Mouse (Mus musculus): ENCODE data around the gene Abracl. TPM values are rescaled to one million over a fixed set of nuclear protein-coding genes. Genes with fewer than 3 reads are reported as not detected.

Gene Abracl
- total and polyA plus RNA-seq, 3 experiments = 13.9 to 27.0 (median 25.3) TPM

DNA sequence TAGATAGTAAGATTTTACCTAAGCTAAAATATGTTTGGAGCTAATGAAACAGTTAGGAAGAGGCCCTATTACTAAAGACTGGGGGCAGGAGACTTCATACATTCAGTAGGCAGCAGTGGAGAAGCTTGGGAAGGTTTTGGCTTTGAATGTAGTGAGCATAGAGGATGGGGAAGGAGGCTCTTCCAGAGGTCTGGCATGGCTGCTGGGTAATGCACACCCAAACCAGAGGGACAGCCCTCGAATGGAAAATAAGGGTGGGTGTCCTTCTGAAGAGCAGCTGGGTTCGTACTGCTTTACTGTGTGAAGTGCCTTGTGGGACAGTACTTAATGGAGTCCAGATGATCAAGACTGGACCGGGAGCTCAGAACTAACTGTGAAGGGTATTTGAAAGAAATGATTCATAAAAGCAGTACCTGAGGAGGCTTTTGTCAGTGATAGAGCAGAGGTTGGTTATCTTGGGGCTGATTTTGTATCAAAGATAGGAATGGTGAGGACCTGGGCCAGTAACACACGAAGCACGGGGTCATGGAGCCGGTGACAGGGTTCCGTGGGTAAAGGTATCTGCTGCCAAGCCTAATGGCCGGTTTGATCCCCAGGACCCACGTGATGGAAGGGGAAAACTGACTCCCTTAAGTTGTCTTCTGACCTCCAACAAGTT, 35.7 kb upstream of the Abracl start:
- Histone ChIP-seq H3K27ac (no peak overlapping the region), H3K36me3 (ENCODE audit: control insufficient read depth, insufficient read depth, low read length) (peaks cover 2% of the 10 kb centered on the region), H3K79me2 (replicated peaks; ENCODE audit: control insufficient read depth, insufficient read depth, low read length) (peaks cover 6% of the 10 kb centered on the region), H3K4me1 (ENCODE audit: control insufficient read depth, insufficient read depth, low read length) (peaks cover 5% of the 10 kb centered on the region), H3K4me3 (no peak overlapping the region), H3K27me3 (ENCODE audit: control insufficient read depth, insufficient read depth, low read length) (no peaks in the 10 kb centered on the region), H3K9ac (ENCODE audit: low read depth, low read length) (no peak overlapping the region)
- DNase-seq = no peak
- intact Hi-C loops (cut with DNase I) = loop anchor here (10.0 kb wide), 1 partner anchor 324 kb away; no protein-coding TSS in a partner anchor
- TF ChIP-seq POLR2A (IDR thresholded peaks at IDR 0.05; ENCODE audit: insufficient read depth, low read depth, low read length) = no peak
- TF ChIP-seq CTCF (IDR thresholded peaks at IDR 0.05) = no peak
- no peak for TF ChIP-seq EP300 (IDR thresholded peaks at IDR 0.05; ENCODE audit: insufficient read depth, low read depth, low read length)
- 89% methylated on average over 9 of the region's 9 CpGs for WGBS

DNA sequence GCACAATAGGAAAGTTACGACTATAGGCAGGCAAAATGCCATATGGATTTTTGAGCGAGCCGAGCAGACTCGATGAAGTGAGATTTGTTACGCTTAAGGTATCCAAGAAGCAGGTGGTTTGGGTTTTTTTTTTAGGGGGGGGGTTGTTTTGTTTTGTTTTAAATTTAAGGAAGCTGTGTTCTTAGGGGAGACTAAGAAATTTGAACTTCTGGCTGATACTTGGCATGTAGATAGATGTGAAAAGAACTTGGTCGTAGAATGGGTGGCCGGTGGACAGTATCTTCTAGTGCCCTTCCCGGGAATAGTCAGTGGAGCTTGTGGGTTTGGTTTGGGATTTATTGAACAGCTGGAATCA, 33.3 kb upstream of the Abracl start:
- TF ChIP-seq CTCF (IDR thresholded peaks at IDR 0.05) (no peak), POLR2A (IDR thresholded peaks at IDR 0.05; ENCODE audit: insufficient read depth, low read depth, low read length) (no peak), EP300 (IDR thresholded peaks at IDR 0.05; ENCODE audit: insufficient read depth, low read depth, low read length) (no peak)
- peak overlapping the region; percentile 94 for H3K4me3 ChIP-seq
- WGBS = under 1% methylated on average over 8 of the region's 8 CpGs
- H3K79me2 ChIP-seq (replicated peaks; ENCODE audit: control insufficient read depth, insufficient read depth, low read length) = peaks cover 4% of the 10 kb centered on the region
- intact Hi-C loops (cut with DNase I) = loop anchor here (1.0 to 10.0 kb wide), 2 partner anchors 34 to 322 kb away; no protein-coding TSS in a partner anchor
- H3K4me1 ChIP-seq (ENCODE audit: control insufficient read depth, insufficient read depth, low read length) = peaks cover 3% of the 10 kb centered on the region
- no peak for DNase-seq
- H3K9ac ChIP-seq (ENCODE audit: low read depth, low read length) = peak overlapping the region; percentile 90
- H3K27ac ChIP-seq = no peak overlapping the region; the same call in 1 of the 2 replicates
- H3K27me3 ChIP-seq (ENCODE audit: control insufficient read depth, insufficient read depth, low read length) = no peaks in the 10 kb centered on the region
- H3K36me3 ChIP-seq (ENCODE audit: control insufficient read depth, insufficient read depth, low read length) = peaks cover 2% of the 10 kb centered on the region

GRCm38 (mm10) chr10:18055696-18056390, 32.8 kb upstream of the Abracl start, which contains the start of gene Reps1:
TSS of gene Reps1 (plus strand) at chr10:18055861.
- H3K4me3 ChIP-seq = peak within 1 kb of the TSS; percentile 94
- no peaks in the 10 kb centered on the region for H3K27me3 ChIP-seq (ENCODE audit: control insufficient read depth, insufficient read depth, low read length)
- TF ChIP-seq CTCF (IDR thresholded peaks at IDR 0.05) = no peak
- TF ChIP-seq EP300 (IDR thresholded peaks at IDR 0.05; ENCODE audit: insufficient read depth, low read depth, low read length) = no peak
- peak within 1 kb of the TSS; percentile 88 for H3K27ac ChIP-seq
- under 1% methylated on average over 87 of the region's 90 CpGs for WGBS
- peak in 1 of 2 experiments; percentile 65 for DNase-seq
- intact Hi-C loops (cut with DNase I) = loop anchor here (1.0 to 10.0 kb wide), 3 partner anchors 34 to 321 kb away; no protein-coding TSS in a partner anchor
- H3K79me2 ChIP-seq (replicated peaks; ENCODE audit: control insufficient read depth, insufficient read depth, low read length) = peaks cover 3% of the 10 kb centered on the region
- peaks cover 1% of the 10 kb centered on the region for H3K4me1 ChIP-seq (ENCODE audit: control insufficient read depth, insufficient read depth, low read length)
- H3K9ac ChIP-seq (ENCODE audit: low read depth, low read length) = peak within 1 kb of the TSS; percentile 90
- H3K36me3 ChIP-seq (ENCODE audit: control insufficient read depth, insufficient read depth, low read length) = peaks cover 2% of the 10 kb centered on the region

- Histone ChIP-seq H3K9ac (ENCODE audit: low read depth, low read length) (peak overlapping the region; percentile 90), H3K4me3 (peak overlapping the region; percentile 94), H3K27ac (peak overlapping the region; percentile 88), H3K79me2 (replicated peaks; ENCODE audit: control insufficient read depth, insufficient read depth, low read length) (peaks cover 3% of the 10 kb centered on the region), H3K27me3 (ENCODE audit: control insufficient read depth, insufficient read depth, low read length) (no peaks in the 10 kb centered on the region), H3K4me1 (ENCODE audit: control insufficient read depth, insufficient read depth, low read length) (peaks cover 1% of the 10 kb centered on the region), H3K36me3 (ENCODE audit: control insufficient read depth, insufficient read depth, low read length) (peaks cover 2% of the 10 kb centered on the region)
- intact Hi-C loops (cut with DNase I) = loop anchor here (1.0 to 10.0 kb wide), 2 partner anchors 142 to 320 kb away; no protein-coding TSS in a partner anchor
- TF ChIP-seq POLR2A (IDR thresholded peaks at IDR 0.05; ENCODE audit: insufficient read depth, low read depth, low read length) (0 out of 2 replicates have a peak, but pooled peaks have one; percentile 35), CTCF (IDR thresholded peaks at IDR 0.05) (peak; percentile 96), EP300 (IDR thresholded peaks at IDR 0.05; ENCODE audit: insufficient read depth, low read depth, low read length) (no peak)
- 3% methylated on average over 61 of the region's 61 CpGs for WGBS
- DNase-seq = peak; percentile 87 to 90
Observed at GRCm38 (mm10) chr10:18055009-18055695, 32.1 kb upstream of the Abracl start.

- Histone ChIP-seq H3K36me3 (ENCODE audit: control insufficient read depth, insufficient read depth, low read length) (no peaks in the 10 kb centered on the region), H3K4me3 (no peak overlapping the region), H3K27ac (no peak overlapping the region), H3K79me2 (replicated peaks; ENCODE audit: control insufficient read depth, insufficient read depth, low read length) (no peaks in the 10 kb centered on the region), H3K4me1 (ENCODE audit: control insufficient read depth, insufficient read depth, low read length) (no peaks in the 10 kb centered on the region), H3K27me3 (ENCODE audit: control insufficient read depth, insufficient read depth, low read length) (0 out of 2 replicates have a peak, but pooled peaks cover 1% of the 10 kb centered on the region), H3K9ac (ENCODE audit: low read depth, low read length) (no peak overlapping the region)
- WGBS = 73% methylated on average over 10 of the region's 10 CpGs
- intact Hi-C loops (cut with DNase I) = no loop called here
- TF ChIP-seq CTCF (IDR thresholded peaks at IDR 0.05) = no peak
- TF ChIP-seq EP300 (IDR thresholded peaks at IDR 0.05; ENCODE audit: insufficient read depth, low read depth, low read length) = no peak
- no peak for TF ChIP-seq POLR2A (IDR thresholded peaks at IDR 0.05; ENCODE audit: insufficient read depth, low read depth, low read length)
- DNase-seq = no peak
Observed at GRCm38 (mm10) chr10:18047380-18048146, 24.5 kb upstream of the Abracl start.

Data from heart, adult 2 months (tissue).